Mouse (Mus musculus): ENCODE measurements around the gene Spata5.

Spata5 gene

DNA sequence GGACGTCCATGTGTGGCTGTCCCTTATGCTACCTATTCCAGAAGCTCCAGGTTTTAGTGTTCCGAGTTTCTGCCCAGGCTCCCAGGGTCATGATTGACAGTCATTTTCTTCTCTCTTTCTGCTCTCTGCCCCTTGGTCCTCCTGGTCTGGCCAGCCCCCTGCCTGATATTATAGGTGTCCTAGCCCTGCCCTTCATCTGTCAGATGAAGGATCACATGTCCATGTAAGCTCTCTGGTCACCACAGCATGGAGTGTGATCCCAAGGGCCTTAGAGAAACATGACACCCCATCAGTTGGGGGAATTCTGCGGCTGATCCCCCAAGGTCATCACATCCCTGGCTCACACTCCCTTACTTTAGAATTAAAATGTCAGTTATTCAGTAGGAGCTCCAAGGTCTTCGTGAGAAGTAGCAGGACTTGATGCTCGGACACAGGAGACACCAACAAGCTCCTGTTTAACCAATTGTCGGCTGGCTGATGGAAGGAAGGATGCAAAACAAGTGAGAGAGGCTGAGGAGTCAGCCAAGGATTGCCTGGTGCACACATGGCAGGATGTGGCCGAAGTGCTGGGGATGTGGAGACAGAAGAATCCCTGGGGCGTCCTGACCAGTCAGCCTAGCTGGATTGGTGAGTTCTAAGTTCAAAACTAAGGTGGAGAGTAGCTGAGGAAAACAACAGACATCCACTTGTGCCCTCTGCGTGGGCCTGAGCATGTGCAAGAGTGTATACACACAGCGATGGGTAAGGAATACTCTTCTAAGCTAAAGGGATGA, 195.4 kb downstream of the Spata5 start:
- DNase-seq (ENCODE audit: low read depth, low spot score) = no peak

DNA sequence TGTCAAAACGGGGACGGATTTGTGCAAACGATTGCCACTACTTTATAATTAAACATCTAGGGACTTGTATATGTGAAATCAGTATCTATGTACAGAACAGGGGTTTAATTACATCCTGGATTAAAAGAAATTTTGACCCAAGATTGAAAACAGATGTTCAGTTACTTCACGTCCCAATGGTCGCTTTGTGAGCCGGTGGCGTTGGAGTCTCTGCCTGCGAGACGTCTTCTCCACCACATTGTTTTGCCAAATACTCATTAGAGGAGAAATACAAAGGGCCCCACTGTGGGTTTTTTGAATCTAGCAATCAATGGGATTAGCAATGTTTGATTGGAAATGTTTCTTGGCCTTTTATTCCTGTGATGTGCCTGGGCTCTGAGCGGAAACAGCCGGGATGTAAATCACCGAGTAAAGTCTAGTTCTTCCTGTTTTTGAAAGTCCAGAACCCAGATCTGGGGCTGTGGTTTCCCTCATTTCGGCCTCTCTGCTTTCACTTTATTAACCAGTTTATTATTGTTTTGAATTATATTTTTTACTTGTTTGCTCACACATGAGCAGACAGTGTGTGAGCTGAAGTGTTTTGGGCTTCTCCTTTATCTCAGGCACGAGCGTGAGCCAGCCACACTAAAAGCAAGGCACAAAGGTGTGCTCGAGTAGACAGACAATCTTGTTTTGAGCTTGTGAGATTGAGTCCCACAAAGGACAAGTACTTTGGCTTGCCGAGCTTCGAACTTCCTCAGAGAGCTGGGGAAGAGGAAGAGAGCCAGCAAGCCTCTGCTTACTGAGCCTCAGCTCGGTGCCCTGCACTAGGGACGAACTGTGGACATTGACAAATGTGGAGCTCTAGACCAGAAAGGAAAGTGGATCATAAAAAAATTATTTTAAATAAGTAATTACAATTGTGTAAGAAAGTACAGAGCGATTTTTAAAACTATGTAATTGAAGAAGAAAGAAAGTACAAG, 197.2 kb downstream of the Spata5 start:
- no peak for DNase-seq (ENCODE audit: low read depth, low spot score)
